Mouse (Mus musculus): ENCODE results near the gene Ust.

Ust gene

GRCm38 (mm10) chr10:8428787-8429778 is 89.5 kb downstream of the Ust start:
- DNase-seq (ENCODE audit: low spot score in 2 of 2), result no peak

- DNase-seq (ENCODE audit: low spot score in 2 of 2), result no peak
Observed at GRCm38 (mm10) chr10:8427671-8428364, 90.8 kb downstream of the Ust start.

- DNase-seq (ENCODE audit: low spot score in 2 of 2), result no peak
Observed at GRCm38 (mm10) chr10:8419496-8420009, 99.1 kb downstream of the Ust start.

GRCm38 (mm10) chr10:8415474-8415873 is 103.2 kb downstream of the Ust start:
- no peak for DNase-seq (ENCODE audit: low spot score in 2 of 2)

GRCm38 (mm10) chr10:8415036-8415435 is 103.6 kb downstream of the Ust start:
- DNase-seq (ENCODE audit: low spot score in 2 of 2), result no peak

GRCm38 (mm10) chr10:8405141-8405540 is 113.5 kb downstream of the Ust start:
- DNase-seq (ENCODE audit: low spot score in 2 of 2), result no peak

GRCm38 (mm10) chr10:8392226-8392625 is 126.4 kb downstream of the Ust start:
- no peak for DNase-seq (ENCODE audit: low spot score in 2 of 2)

DNA sequence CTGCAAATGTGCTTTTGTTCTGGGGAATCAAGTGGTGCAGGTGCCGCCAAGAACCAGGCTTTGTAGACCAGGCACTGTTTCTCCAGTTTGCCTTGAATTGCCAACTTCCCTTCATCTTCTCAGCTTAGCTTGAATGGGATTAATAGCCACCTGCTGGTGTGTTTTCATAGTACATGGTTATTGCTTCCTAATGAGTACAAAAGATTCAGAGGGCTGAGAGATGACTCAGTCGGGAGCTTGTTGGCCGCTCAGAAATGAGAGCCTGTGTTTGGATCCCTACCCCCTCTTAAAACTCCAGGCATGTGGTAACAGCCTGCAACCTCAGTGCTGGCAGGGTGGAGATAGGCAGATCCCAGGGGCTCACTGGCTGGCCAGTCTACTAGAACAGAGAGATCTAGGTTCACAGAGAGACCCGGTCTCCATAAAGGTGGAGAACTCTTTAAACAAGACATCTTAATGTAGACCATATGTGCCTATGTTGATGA is 127.3 kb downstream of the Ust start:
- DNase-seq (ENCODE audit: low spot score in 2 of 2), result no peak

GRCm38 (mm10) chr10:8388239-8388638 is 130.4 kb downstream of the Ust start:
- DNase-seq (ENCODE audit: low spot score in 2 of 2), result no peak

DNA sequence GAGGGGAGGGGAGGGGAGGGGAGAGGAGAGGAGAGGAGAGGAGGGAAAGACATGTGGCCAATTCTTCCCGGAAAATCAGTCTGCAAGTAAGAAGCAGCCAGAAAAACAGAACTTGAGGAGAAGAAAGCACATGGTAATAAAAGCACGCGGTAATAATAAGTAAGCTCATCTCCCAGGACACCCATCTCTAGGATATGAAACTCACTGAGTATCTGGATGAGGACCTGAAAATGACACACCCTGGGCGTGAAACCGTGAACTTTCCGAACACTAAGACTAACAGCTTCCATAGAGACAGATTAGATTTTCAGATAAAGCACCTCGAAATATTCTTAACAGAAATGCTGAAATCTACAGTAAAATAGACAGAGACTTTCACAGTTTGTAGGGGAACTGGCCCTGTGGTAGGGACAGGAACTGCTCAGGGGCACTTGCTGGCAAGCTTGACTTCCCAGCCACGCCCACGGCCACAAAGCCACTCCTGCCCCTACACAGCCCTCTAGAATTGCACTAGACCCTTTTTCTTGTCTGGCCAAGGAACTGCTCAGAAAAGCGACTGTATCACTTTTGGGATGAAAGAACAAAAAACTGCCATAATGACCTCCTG is 148.6 kb downstream of the Ust start:
- DNase-seq (ENCODE audit: low spot score in 2 of 2), result peak in 1 of 2 experiments; percentile 22

DNA sequence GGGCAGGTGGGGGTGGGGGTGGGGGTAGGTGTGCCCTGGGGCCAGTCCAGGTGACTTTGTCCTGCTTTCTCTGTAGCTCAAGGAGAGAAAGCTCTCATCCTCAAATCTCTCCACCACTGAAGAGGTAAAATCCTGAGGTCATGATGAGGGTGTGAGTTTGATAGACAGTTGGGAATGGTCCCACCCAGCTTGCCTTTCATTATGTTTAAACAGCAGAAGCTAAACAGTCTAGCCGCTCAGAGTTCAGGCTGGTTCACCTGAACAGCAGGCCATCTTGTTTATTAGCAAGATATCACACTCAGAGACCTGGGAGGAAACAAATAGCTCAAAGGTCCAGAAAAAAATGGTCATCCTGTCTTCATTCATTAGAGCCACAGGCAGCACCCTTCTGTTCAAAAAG is 152.8 kb downstream of the Ust start:
- DNase-seq (ENCODE audit: low spot score in 2 of 2), result no peak

DNA sequence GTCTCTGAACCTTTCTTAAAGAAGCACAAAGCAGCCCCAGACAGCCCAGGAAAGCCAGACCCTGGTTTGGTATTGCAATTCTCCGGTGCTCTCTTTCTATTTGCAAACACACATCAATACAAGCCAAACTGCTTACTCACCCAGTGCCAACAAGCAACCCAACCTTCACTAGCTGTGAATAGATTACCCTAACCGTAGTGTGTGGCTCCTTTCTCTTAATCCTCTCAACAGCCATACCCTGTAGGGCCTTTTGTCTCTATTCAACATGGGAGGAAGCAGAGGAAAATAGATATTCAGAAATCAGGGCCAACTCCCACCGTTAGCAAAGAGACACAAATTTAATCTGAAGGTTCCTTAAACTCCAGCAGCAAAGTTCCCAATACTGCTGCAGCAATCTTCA is 154.4 kb downstream of the Ust start:
- no peak for DNase-seq (ENCODE audit: low spot score in 2 of 2)

DNA sequence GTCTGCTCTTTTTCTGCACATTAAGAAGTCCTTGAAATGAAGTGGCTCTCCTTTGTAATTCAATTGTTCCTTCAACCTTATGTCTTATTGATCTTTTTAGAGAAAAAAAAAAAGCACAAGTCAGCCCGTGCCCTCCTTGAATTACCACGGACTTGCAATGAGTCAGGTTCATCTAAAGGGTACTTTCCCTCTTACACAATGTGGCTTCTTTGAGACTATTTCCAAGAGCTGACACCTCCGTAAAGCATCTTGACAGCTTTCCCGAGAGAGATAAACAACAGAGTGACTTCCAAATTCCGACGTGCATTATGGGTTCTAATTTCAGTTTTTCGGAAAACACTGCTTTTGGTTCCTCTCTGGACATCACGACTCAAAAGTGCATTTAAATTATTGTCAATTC is 155.3 kb downstream of the Ust start:
- no peak for DNase-seq (ENCODE audit: low spot score in 2 of 2)

DNA sequence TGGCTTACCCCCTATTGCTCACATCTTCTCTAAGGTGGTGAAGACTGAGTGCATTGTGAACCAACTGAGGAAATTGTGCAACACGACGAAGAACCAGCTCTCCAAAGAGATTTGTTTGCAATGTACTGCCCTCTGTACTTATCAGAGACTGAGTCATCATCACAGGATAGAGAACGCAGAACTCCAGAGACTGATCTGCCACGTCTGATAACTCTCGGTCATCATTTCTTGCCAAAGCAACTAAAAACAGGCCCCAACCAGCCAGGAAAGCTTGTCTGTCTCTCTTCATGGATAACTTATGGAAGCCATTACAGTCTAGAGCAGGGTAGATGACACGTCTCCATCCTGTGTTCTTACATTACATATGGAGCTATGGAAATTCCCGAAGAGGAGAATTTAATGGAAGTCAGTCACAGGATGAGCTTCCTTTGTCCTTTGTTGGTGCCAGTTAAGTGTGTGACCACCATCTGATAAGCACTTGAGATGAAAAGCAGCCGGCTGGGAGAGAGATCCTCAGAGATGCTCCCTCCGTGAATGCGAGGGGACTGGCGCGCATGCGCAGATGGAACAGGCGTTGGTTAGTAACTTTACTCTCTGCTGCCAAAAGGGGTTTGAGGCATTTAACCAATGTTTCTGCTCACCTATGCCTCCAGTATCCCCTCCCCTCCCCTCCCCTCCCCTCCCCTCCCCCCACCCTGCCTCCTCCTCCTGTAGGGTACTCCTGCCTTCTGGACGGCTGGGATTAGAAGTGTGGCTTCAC is 160.2 kb downstream of the Ust start:
- DNase-seq (ENCODE audit: low spot score in 2 of 2), result no peak

DNA sequence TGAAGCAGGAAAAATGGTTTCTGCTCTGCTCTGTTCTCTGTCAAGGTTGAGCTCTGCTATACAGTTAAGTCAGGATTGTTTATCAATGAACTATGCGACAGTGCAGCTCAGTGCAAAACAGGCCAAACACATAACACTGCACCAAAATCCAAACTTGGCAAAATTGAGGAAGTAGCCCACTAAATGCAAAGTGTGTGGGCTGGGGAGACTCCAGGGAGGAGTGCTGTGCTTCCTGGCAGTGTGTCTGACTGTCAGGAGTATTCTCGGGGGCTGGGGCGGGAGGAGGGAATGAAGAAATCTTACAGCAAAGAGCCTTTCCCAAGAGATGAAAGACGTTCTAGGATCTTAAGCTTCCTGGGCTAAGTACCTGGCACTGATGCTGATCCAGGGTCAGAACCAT is 165.1 kb downstream of the Ust start:
- no peak for DNase-seq (ENCODE audit: low spot score in 2 of 2)

- DNase-seq (ENCODE audit: low spot score in 2 of 2), result no peak
Observed at GRCm38 (mm10) chr10:8350626-8351025, 168.0 kb downstream of the Ust start.

DNA sequence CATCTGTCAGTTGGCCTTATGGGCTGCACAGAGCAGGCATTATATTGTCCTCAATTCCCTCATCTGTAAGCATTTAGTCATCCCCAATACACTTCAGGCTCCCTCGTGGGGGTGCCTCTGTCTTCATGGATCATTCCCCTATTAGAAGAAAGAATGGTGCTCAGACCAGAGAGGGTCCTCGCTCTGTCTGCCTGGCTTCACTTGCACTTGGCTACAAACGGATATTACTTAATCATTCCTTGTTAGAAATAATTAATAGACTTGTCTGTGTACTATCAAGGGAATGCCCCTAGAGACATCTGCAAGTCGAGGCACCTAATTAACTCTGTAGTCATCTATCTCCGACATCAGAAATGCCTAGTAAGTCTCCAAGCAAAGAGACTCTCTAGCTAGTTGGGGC is 171.1 kb downstream of the Ust start:
- DNase-seq (ENCODE audit: low spot score in 2 of 2), result no peak

GRCm38 (mm10) chr10:8342556-8342955 is 176.1 kb downstream of the Ust start:
- DNase-seq (ENCODE audit: low spot score in 2 of 2), result no peak

DNA sequence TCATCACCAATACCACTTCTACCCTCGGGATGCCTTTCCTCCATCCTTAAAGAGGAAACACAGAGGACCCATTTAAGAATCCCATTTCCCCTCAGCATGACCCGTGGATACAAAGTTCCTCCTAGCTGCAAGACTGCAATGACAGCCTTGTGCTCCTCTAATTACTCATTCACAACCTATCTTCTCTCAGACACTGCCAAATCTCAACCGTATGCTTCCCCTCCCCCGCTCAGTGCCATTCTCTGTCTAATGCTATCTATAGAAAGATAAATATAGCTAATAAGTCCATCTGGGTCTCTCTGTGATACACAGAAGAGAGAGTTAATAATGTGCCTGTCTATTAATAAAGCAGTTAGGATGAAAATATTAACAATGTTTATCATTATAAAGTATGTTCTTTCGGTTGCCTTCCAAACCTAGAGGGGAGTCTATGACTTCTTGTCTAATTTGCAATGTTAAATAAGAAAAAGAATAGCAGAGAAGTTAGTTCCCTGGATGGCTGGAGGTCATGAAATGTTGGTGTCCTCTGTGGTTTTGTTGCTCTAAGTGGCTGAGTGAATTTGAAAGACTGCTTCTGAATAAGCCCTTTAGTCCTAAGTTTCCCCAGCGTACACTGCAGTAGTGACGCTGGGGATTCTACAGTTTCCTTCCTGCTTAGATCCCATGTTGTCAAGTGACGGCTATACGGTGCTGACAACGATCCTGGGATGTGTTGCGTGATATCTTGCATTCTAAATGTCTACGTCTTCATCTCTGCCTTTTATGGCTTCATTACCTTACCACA is 178.8 kb downstream of the Ust start:
- no peak for DNase-seq (ENCODE audit: low spot score in 2 of 2)

- no peak for DNase-seq (ENCODE audit: low spot score in 2 of 2)
Observed at GRCm38 (mm10) chr10:8336601-8337000, 182.0 kb downstream of the Ust start.

GRCm38 (mm10) chr10:8330958-8331357 is 187.7 kb downstream of the Ust start:
- no peak for DNase-seq (ENCODE audit: low spot score in 2 of 2)
